Mouse (Mus musculus): ENCODE measurements around the gene Ate1. TPM values are rescaled to one million over a fixed set of nuclear protein-coding genes. Genes with fewer than 3 reads are reported as not detected.

Gene Ate1
- 49.3 TPM for polyA plus RNA-seq (2015; fragmentation: Illumina TruSeq; extraction: RNeasy Lipid Tissue Mini Kit (QIAGEN cat#74804); ENCODE audit: low read depth, low replicate concordance)

DNA sequence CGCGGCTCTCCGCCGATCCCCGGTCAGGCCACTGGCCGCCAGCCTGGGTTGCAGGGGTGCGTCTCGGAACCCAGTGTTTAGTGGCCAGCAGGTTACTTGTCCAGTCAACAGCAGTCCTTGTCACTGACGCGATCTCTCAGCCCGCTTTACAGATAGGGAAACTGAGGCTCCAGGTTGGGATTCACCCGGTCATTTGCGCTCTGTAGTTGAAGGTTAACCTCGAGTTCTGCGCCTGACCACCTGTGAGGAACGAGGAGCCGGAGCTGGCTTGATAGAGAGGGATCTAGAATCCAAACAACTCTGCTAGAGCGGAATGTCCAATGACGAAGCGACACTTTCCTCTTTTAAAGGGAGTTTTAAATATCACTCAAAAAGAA is at the start of gene Ate1:
TSS of gene Ate1 (minus strand) at position 321 of the 377 bp plus-strand sequence.

Other genes with a start within 250 kb of the Ate1 start
- gene Nsmce4a, start 52.7 kb upstream of the Ate1 start, polyA plus RNA-seq (2015; fragmentation: Illumina TruSeq; extraction: RNeasy Lipid Tissue Mini Kit (QIAGEN cat#74804); ENCODE audit: low read depth, low replicate concordance) = 59.6 TPM
- 40.1 TPM for gene Tacc2, start 57.1 kb upstream of the Ate1 start, polyA plus RNA-seq (2015; fragmentation: Illumina TruSeq; extraction: RNeasy Lipid Tissue Mini Kit (QIAGEN cat#74804); ENCODE audit: low read depth, low replicate concordance)

Data from brain, adult 10 weeks (tissue).